Mouse (Mus musculus): ENCODE measurements around the gene Rab8a.

Gene Rab8a

GRCm38 (mm10) chr8:72213536-72213935, 52.5 kb downstream of the Rab8a start, which contains the start of gene Gm11034:
Gm11034 (minus strand) TSS chr8:72213636.
- DNase-seq: no peak

GRCm38 (mm10) chr8:72215060-72215459, 54.1 kb downstream of the Rab8a start:
- DNase-seq: peak; percentile 45 to 60

DNA sequence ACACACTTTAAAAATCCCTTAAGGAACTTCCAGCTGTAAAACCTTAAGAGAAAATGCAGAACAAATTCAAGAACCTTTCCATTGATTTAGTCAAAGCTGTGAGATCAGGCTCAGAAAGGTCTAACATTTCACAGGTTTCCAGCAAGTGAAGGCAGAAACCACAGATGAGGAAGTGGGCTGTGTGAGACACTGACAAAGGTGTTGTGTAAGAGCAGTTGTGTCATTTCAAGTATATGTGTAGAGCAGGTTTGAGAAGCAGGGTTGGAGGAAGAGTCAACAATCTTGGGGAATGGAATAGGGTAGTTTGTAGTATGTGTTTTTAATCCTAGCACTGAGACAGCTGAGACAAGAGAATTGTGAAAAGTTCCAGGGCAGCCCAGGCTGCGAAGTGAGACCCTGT, 54.9 kb downstream of the Rab8a start:
- no peak for DNase-seq

DNA sequence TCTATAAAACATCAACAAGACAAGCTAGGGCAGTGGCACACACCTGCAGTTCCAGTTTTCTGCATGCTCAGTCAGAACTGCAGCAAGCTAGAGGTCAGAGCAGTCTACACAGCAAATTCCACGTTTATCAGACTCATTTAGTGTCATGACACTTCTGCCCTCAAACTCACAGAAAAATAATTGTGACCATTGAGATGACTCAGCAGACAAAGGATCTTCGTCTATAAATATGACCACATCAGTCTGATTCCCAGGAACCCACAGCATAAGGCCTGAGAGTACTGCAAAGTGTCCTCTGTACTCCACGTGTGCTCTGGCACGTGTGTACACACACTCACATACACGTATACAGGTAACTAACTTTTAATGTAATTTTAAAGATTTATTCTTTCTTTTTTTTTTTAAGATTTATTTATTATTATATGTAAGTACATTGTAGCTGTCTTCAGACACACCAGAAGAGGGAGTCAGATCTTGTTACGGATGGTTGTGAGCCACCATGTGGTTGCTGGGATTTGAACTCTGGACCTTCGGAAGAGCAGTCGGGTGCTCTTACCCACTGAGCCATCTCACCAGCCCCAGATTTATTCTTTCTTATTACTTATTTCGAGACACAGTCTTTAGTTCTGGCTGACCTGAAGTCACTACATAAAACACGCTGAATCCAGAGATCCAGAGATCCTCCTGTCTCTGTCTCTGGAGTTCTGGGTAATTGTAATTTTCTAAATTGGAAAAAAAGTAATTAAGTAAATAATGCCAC, 58.0 kb downstream of the Rab8a start:
- no peak for DNase-seq

- DNase-seq: peak; percentile 88 to 94
Observed at GRCm38 (mm10) chr8:72219541-72220363, 58.8 kb downstream of the Rab8a start, which contains the start of gene Fam32a. Fam32a (plus strand) TSS chr8:72219730.

GRCm38 (mm10) chr8:72220758-72221157, 59.8 kb downstream of the Rab8a start:
- DNase-seq: no peak

DNA sequence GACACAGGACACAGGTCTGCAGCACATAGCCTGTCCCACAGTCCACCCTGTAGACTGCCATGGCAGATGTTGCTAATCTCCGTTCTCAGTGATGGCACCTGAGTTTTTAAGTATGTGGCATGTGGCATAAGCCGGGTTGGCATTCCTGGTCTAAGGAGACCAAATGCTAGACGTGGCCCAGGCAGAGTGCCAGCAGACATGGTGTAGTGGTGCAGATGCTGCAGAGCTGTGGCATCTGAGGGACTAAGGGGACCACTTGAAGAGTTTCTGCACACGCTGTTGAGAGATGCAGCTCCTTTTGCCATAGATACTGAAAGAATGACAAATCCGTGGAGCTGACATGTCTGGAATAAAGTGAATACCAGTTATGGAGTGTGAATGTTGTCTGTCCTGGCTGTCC, 61.7 kb downstream of the Rab8a start:
- no peak for DNase-seq

Data from kidney, postnatal 4 days (tissue).